Mouse (Mus musculus) midbrain, embryonic 16.5 days (tissue): ENCODE data around the gene Rfx2. TPM values are rescaled to one million over a fixed set of nuclear protein-coding genes. Genes with fewer than 3 reads are reported as not detected.

Source experiments
- ATAC-seq: fragments of 200-750 bp; cut with Nextera tagmentation; 2 replicates; pipeline ENCODE4 v1.8.0; 2017; ENCODE audit warnings: moderate TSS enrichment
- H3K27ac ChIP-seq: fragments of 300-500 bp; sonication (generic); 2 replicates; pipeline ENCODE4 v1.5.1; 2014; ENCODE audit warnings: mild to moderate bottlenecking, low read length, mixed read lengths
- H3K27me3 ChIP-seq: fragments of 300-500 bp; sonication (generic); 2 replicates; pipeline ENCODE4 v1.6.1; 2014; ENCODE audit warnings: low read depth, low read length, mixed read lengths; ENCODE audit not compliant: control insufficient read depth, insufficient read depth
- H3K36me3 ChIP-seq: fragments of 300-500 bp; sonication (generic); 2 replicates; pipeline ENCODE4 v1.6.1; 2014; ENCODE audit warnings: mild to moderate bottlenecking, low read length, moderate library complexity, mixed read lengths; ENCODE audit not compliant: control insufficient read depth, insufficient read depth
- H3K4me1 ChIP-seq: fragments of 300-500 bp; sonication (generic); 2 replicates; pipeline ENCODE4 v1.6.1; 2014; ENCODE audit warnings: mild to moderate bottlenecking, low read length, mixed read lengths; ENCODE audit not compliant: control insufficient read depth, insufficient read depth
- H3K4me2 ChIP-seq: fragments of 300-500 bp; sonication (generic); 2 replicates; pipeline ENCODE4 v1.6.1; 2014; ENCODE audit warnings: mild to moderate bottlenecking, low read length, mixed read lengths
- H3K4me3 ChIP-seq: fragments of 300-500 bp; sonication (generic); 2 replicates; pipeline ENCODE4 v1.5.1; 2014; ENCODE audit warnings: low read depth, mild to moderate bottlenecking, low read length, moderate library complexity, mixed read lengths
- H3K9ac ChIP-seq: fragments of 300-500 bp; sonication (generic); 2 replicates; pipeline ENCODE4 v1.6.1; 2014; ENCODE audit warnings: low read depth, low read length, mixed read lengths
- H3K9me3 ChIP-seq: fragments of 300-500 bp; sonication (generic); replicated peaks from 2 replicates; pipeline ENCODE4 v1.6.1; 2014; ENCODE audit warnings: mild to moderate bottlenecking, low read length, mixed read lengths; ENCODE audit not compliant: control insufficient read depth, poor library complexity, severe bottlenecking
- WGBS: fragments of 180-500 bp; shearing (Covaris S2); extraction: QIAGEN DNeasy Blood & Tissue Kit; methylation state at CpG from one replicate; pipeline ENCODE4 v1.1.7; 2014; 5-methylcytosine and 5-hydroxymethylcytosine counted together
- polyA plus RNA-seq: library from polyadenylated mRNA; unstranded; fragments of >200 nt; fragmentation: Nextera tagmentation; extraction: Ambion mirVana; gene quantifications from 2 replicates; pipeline ENCODE4 v1.2.1, GENCODE M21; 2015

Gene Rfx2
- polyA plus RNA-seq, 1 experiment from 2014 or later = 4.8 TPM

GRCm38 (mm10) chr17:56805784-56806183, 25.0 kb downstream of the Rfx2 start:
- H3K27me3 ChIP-seq = no peaks in the 10 kb centered on the region
- no peak overlapping the region for H3K4me3 ChIP-seq
- H3K9ac ChIP-seq = no peak overlapping the region

GRCm38 (mm10) chr17:56804952-56805351, 25.9 kb downstream of the Rfx2 start:
- Histone ChIP-seq H3K9me3 (no peaks in the 10 kb centered on the region), H3K27me3 (no peaks in the 10 kb centered on the region), H3K27ac (no peak overlapping the region), H3K9ac (no peak overlapping the region), H3K36me3 (no peaks in the 10 kb centered on the region), H3K4me2 (no peak overlapping the region), H3K4me3 (no peak overlapping the region), H3K4me1 (peaks cover 5% of the 10 kb centered on the region; the same call in 1 of the 2 replicates)
- 72% methylated on average over 5 of the region's 5 CpGs for WGBS
- ATAC-seq = no peak

More at GRCm38 (mm10) chr17:56805784-56806183, 25.0 kb downstream of the Rfx2 start:
- H3K9me3 ChIP-seq = no peaks in the 10 kb centered on the region
- WGBS = 94% methylated on average over 1 of the region's 1 CpGs
- no peaks in the 10 kb centered on the region for H3K36me3 ChIP-seq
- peaks cover 13% of the 10 kb centered on the region for H3K4me1 ChIP-seq
- no peak overlapping the region for H3K4me2 ChIP-seq
- no peak overlapping the region for H3K27ac ChIP-seq
- ATAC-seq = no peak

GRCm38 (mm10) chr17:56802065-56802464, 28.7 kb downstream of the Rfx2 start:
- H3K4me1 ChIP-seq = no peaks in the 10 kb centered on the region
- WGBS = 83% methylated on average over 8 of the region's 8 CpGs
- no peak overlapping the region for H3K27ac ChIP-seq

GRCm38 (mm10) chr17:56799276-56799675, 31.5 kb downstream of the Rfx2 start:
- H3K9ac ChIP-seq = no peak overlapping the region
- H3K4me3 ChIP-seq = no peak overlapping the region
- no peaks in the 10 kb centered on the region for H3K4me1 ChIP-seq
- no peak overlapping the region for H3K4me2 ChIP-seq
- H3K36me3 ChIP-seq = no peaks in the 10 kb centered on the region
- no peak overlapping the region for H3K27ac ChIP-seq
- no peak for ATAC-seq
- no peaks in the 10 kb centered on the region for H3K9me3 ChIP-seq
- WGBS = 74% methylated on average over 3 of the region's 3 CpGs
- no peaks in the 10 kb centered on the region for H3K27me3 ChIP-seq

More at GRCm38 (mm10) chr17:56802065-56802464, 28.7 kb downstream of the Rfx2 start:
- Histone ChIP-seq H3K9ac (no peak overlapping the region), H3K4me3 (no peak overlapping the region), H3K9me3 (no peaks in the 10 kb centered on the region), H3K4me2 (no peak overlapping the region), H3K27me3 (no peaks in the 10 kb centered on the region), H3K36me3 (no peaks in the 10 kb centered on the region)
- ATAC-seq = no peak

- H3K4me1 ChIP-seq = no peaks in the 10 kb centered on the region
- no peaks in the 10 kb centered on the region for H3K9me3 ChIP-seq
- H3K27me3 ChIP-seq = no peaks in the 10 kb centered on the region
- H3K4me3 ChIP-seq = no peak overlapping the region
- H3K9ac ChIP-seq = no peak overlapping the region
- no peak overlapping the region for H3K27ac ChIP-seq
- WGBS = 67% methylated on average over 6 of the region's 6 CpGs
- H3K4me2 ChIP-seq = no peak overlapping the region
- no peaks in the 10 kb centered on the region for H3K36me3 ChIP-seq
- ATAC-seq = no peak
These were observed 37.0 kb downstream of the Rfx2 start for GRCm38 (mm10) chr17:56793614-56794319.

GRCm38 (mm10) chr17:56792588-56792987, 38.2 kb downstream of the Rfx2 start:
- H3K9ac ChIP-seq = no peak overlapping the region
- no peaks in the 10 kb centered on the region for H3K4me1 ChIP-seq
- H3K9me3 ChIP-seq = no peaks in the 10 kb centered on the region
- no peak overlapping the region for H3K27ac ChIP-seq
- no peak overlapping the region for H3K4me3 ChIP-seq
- H3K27me3 ChIP-seq = no peaks in the 10 kb centered on the region
- 81% methylated on average over 3 of the region's 3 CpGs for WGBS
- no peaks in the 10 kb centered on the region for H3K36me3 ChIP-seq
- no peak overlapping the region for H3K4me2 ChIP-seq
- ATAC-seq = no peak

- WGBS = 89% methylated on average over 6 of the region's 6 CpGs
- Histone ChIP-seq H3K27ac (no peak overlapping the region), H3K27me3 (no peaks in the 10 kb centered on the region), H3K4me1 (no peaks in the 10 kb centered on the region), H3K9me3 (no peaks in the 10 kb centered on the region), H3K4me3 (no peak overlapping the region), H3K9ac (no peak overlapping the region), H3K4me2 (no peak overlapping the region), H3K36me3 (no peaks in the 10 kb centered on the region)
- ATAC-seq = no peak
These were observed 41.5 kb downstream of the Rfx2 start for GRCm38 (mm10) chr17:56789286-56789685.

GRCm38 (mm10) chr17:56788886-56789285, 41.9 kb downstream of the Rfx2 start:
- Histone ChIP-seq H3K9ac (no peak overlapping the region), H3K36me3 (no peaks in the 10 kb centered on the region), H3K4me2 (no peak overlapping the region), H3K27me3 (no peaks in the 10 kb centered on the region), H3K4me1 (no peaks in the 10 kb centered on the region), H3K27ac (no peak overlapping the region), H3K9me3 (no peaks in the 10 kb centered on the region), H3K4me3 (no peak overlapping the region)
- ATAC-seq = no peak
- 82% methylated on average over 3 of the region's 3 CpGs for WGBS

- no peak for ATAC-seq
- H3K4me2 ChIP-seq = no peak overlapping the region
- H3K9me3 ChIP-seq = no peaks in the 10 kb centered on the region
- H3K4me1 ChIP-seq = no peaks in the 10 kb centered on the region
- H3K27ac ChIP-seq = no peak overlapping the region
- no peak overlapping the region for H3K4me3 ChIP-seq
- H3K36me3 ChIP-seq = 0 out of 2 replicates have a peak, but pooled peaks cover 4% of the 10 kb centered on the region
- no peaks in the 10 kb centered on the region for H3K27me3 ChIP-seq
- no peak overlapping the region for H3K9ac ChIP-seq
- 89% methylated on average over 13 of the region's 13 CpGs for WGBS
These were observed 50.4 kb downstream of the Rfx2 start for GRCm38 (mm10) chr17:56780291-56780978.
